Mouse (Mus musculus): ENCODE measurements around the gene Cbln1.

The Cbln1 gene

DNA sequence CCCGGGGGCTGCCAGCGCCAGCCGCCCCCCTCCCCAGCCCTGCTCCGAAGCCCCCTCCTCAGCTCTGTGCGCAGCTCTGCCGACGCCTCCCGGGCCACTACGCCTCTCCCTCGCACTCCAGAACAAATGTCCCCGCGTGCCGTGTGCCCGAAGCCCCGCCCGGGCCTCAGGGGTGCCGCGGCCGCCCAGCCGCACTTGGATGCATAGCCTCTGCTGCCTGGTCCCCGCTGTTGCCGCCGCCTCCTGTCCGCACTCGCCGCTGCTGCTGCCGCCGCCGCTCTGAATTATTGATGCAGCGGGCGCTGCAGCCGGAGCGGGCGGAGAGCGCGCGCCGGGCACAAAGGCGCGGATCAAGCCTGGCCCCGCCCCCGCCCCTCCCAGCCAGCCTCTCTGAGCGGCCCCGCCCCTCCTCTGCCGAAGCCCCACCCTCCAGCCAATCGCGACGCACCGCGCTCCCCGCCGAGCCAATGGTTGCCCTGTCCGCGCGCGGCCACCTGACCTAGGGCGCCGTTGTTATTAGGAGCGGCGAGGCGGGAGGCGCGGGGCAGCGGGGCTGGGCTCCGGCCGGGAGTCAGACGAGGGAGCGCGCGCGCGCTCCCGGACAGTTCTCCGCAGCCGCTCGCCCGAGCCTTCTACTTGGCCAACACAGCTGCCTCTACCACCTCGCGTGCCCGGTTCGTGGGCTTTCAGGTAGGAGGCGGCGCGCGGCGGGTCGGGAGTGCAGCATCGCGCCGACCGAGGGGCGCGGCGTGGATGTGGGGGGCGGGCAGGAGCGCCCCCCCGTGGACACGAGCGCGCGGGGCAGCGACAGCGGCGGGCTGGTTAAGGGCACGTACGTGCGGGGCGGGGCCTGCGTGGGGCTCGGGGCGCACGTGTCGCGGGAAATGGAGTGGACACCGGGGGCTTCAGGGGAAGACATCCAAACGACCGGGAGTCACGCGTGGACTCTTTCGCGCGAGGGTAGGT, at the start of gene Cbln1:
TSS of gene Cbln1 (minus strand) at position 339 of the 966 bp plus-strand sequence.
- peak; percentile 98 for DNase-seq

DNA sequence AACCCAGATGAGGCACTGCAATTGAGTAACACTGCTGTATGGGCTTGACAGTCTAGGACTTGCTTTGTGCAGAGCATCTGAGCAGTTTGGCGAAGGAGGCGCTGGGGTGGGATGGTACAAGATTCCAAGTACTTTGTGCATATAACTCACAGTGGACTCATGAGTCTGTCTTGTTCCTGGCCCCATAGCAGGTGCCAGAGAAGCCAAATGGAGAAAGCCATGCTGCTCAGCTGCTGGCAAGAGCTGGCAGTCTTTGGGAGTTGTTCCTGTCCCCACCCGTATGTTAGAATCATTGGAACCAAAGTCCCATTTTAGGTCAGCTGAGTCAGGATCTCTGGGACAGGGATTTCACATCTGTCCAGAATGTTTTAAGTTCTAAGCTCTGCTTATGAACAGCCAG, 44.7 kb upstream of the Cbln1 start:
- DNase-seq, result no peak

- no peak for DNase-seq
These were observed 41.4 kb upstream of the Cbln1 start for GRCm38 (mm10) chr8:87513796-87514195.

GRCm38 (mm10) chr8:87513350-87513749, 40.9 kb upstream of the Cbln1 start:
- DNase-seq, result no peak

- DNase-seq, result no peak
These were observed 40.2 kb upstream of the Cbln1 start for GRCm38 (mm10) chr8:87512636-87513035.

DNA sequence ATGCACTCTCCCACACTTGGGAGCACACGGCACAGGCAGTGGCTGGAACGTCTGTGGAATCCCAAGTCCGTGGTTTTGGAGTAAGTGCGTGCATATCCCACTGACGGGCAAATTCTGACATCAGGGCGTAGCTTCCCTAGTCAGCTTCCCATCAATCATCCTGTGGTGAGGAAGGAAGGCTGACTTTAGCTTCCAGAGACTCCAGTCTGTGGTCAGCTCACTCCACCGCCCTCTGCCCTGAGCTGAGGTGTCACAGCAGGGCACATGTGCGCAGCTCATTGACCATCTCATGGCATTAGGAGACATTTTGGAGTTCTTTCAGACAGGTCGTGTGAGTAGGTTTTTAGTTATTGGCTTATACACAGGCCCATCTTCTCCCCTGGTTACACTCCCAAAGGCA, 34.6 kb upstream of the Cbln1 start:
- DNase-seq, result no peak

DNA sequence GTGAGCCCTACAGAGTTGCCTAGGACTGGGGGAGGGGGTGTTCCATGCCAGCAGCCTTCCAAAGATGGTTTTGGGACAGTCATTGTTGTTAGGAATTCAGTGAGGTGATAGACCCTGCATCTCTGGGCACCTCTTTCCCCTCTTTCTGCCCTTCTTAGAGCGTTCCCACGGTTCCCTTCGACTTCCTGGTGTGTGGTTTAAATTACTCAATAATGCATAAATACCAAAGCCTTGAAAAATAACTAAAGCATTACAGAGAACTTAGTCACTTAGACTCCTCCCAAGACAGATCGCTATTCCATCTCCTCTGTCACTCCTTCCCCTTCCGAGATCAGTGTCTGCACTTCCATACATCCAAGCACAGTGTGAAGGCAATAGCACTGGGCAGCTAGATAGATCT, 32.0 kb upstream of the Cbln1 start:
- DNase-seq, result no peak

DNA sequence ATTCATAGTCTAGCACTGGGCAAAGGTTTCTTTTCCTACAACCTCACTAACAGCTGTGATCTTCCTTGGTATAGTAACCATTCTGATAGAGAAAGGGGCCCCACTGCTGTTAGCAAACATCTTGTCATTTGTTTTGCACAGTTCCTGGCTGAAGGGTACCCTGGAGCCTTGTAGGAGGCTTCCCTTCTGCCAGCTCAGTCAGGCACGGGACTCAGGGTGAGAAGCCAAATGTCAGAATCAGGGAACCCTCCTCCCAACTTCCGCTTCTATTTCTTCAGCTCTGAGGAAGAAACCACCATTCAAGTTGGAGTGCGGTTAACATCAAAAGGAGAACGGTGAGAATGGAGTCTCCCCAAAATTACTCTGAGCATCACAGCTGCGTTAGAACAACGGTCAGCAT, 30.3 kb upstream of the Cbln1 start:
- no peak for DNase-seq

GRCm38 (mm10) chr8:87497641-87498040, 25.2 kb upstream of the Cbln1 start:
- no peak for DNase-seq

DNA sequence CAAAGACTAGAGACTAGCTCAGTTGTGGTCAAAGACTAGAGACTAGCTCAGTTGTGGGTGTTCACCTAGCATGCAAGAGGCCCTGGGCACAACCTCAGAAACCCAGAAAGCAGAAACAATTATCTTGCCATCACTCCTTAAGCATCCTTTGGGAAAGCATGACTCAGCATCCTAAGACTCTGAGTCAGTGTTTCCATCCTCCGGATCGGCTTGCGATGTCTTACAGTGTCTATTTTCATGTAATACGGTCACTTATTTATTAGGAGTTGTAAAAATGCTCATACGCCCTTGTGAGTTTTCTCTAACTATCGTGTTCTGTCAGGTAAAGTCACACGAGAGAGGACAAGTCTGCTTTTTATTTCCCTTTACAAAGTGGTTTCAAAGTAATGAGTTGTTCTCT, 24.1 kb upstream of the Cbln1 start:
- DNase-seq, result no peak

DNA sequence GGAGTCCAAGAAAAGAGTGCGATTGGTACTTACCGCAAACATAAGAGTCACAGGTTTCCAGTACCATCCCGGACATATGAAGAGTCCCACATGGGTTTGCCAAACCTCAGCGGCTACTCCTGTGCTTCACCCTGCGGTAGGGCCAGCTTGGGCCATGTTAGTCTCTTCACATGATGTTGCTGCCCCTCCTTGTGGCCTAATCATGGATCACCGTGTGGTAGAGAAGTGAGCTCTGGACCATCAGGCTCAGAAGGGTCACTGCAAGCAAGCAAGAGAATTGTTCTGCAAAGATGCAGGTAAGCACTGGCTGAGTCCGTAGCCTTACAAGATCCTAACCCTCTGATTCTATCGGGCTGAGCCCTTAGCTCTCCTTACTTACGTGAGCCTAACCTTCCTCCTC, 22.5 kb upstream of the Cbln1 start:
- DNase-seq, result no peak

GRCm38 (mm10) chr8:87489841-87490415, 17.5 kb upstream of the Cbln1 start:
- DNase-seq, result peak; percentile 69

GRCm38 (mm10) chr8:87481396-87481795, 9.0 kb upstream of the Cbln1 start:
- DNase-seq, result no peak

DNA sequence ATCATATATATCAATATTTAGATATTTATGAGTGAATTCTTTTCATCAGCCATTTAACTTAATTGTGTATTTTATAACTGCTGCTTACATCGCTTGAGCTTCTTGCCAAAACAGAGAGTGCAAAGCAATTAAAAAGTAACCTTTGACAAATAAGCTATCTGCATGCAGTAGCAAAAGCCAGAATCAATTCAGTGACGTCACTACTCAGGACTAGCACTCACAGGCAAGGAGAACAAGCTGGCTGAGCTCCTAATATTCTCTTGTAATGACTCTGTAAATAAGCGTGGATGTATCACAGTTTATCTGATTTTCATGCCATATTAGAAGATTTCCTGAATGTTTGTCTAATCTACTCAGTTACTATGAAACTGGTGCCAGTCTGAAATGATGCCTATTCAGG, 5.8 kb upstream of the Cbln1 start:
- DNase-seq, result no peak

DNA sequence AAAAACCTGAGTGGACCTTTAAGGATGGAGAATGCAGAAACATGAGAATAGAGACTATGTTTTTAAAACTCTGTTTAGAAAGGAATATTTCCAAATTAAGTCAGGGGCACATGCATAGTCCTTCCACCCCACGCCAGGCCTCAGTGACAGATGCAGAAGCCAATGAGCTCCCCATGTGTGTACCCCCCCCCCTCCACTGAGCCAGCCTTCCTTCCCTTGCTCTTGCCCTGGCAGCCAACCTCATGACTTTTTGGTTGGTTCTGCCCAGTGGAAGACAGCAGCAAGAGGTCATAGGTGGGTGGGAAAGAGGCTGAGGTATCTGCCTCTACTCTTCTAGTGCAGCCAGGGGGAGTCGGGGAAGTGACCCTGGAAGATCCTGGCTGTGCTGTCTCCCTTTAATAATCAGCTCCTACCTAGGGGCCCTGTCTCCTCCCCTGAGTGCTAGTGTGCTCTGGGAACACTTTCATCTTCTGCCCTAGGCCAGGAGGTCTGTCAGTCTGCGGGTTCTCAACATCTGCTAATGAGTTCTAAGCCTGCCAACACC, 4.8 kb upstream of the Cbln1 start:
- DNase-seq, result no peak

DNA sequence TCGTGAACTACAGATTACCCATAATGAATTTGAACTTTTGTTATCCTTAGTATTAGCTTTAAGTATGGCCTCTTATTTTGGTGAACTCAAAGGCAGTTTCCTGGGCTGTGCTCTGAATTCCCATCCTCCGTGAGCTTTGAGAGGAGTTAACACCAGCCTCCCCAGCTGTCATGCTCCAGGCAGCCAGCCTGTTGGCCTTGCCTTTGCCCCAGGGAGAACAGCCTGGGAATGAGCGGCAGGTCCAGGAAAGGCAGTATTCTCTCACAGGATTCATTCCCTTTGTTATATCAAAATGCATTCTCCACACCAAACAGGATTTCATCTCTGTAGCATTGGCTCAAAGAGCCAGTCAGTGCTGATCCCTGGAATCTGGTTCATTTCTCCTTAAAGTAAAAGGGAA, 3.1 kb upstream of the Cbln1 start:
- DNase-seq, result peak; percentile 30

DNA sequence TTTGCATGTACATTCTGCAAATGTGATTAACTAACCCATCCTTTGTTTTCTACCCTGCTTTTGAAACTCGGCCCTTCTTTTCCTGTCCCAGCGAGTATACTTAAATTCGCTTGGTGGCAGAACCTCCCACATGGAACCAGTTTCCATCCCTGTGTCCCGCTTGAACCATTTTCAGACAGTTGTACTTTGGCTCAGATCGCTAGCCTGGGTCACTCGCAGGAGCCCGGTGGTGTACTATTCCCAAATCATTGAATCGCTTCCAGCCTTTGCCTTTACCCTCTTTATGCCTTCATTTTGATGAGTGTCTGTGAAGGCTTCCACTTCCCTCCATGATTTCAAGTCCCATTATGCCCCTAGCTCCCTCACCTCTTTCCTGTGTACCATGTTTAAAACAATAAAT, 2.0 kb upstream of the Cbln1 start:
- no peak for DNase-seq

- no peak for DNase-seq
These were observed 1.5 kb upstream of the Cbln1 start for GRCm38 (mm10) chr8:87473940-87474339.

DNA sequence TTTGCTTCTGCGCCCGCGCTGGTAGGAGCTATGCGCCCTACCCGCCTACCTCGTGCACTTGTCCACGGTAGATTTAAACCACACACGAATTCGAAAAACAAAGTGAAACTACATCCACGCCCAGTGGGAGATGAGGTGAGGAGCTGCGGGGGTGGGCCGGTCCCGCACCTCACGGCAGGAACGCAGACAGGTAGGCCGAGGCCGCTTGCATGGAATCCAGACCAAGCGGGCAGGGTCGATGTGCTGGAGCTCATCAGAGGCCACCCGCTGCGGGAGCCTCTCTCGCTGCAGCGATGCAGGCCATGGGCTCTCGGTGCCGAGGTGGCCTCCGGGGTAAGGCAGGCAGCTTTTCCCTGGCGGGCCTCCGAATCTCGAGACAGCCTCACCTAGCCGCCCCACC, 905 bp upstream of the Cbln1 start:
- peak; percentile 47 for DNase-seq

DNA sequence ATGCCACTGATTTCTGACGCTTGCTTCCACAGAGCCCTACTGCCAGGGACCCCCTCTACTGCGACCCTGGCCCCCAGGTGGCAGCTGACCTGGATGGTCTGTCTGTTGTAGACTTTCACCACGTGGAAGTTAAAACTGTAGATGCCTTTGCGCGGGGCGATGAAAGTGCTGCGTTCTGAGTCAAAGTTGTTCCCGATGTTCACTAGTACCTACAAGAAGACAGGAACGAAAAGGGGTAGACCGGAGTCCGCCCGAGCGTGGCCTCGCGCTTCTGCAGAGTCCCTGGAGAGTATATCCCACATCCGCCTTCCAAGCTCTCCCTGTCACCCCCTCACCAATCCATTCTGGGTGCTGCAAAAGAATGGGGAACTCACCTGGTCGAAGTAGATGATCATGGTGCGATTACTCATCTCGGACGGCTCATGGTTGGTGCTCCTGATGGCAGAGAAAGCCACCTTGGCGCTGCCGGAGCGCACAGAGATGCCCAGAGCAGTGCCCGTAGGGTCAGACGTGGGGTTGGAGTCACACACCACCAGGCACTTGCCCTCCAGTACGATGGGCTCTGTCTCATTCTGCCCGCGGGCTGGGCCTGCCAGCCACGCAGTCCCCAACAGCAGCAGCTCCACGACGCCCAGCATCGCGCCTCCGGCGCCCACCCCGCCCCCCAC, 672 bp downstream of the Cbln1 start:
- DNase-seq, result peak; percentile 27

DNA sequence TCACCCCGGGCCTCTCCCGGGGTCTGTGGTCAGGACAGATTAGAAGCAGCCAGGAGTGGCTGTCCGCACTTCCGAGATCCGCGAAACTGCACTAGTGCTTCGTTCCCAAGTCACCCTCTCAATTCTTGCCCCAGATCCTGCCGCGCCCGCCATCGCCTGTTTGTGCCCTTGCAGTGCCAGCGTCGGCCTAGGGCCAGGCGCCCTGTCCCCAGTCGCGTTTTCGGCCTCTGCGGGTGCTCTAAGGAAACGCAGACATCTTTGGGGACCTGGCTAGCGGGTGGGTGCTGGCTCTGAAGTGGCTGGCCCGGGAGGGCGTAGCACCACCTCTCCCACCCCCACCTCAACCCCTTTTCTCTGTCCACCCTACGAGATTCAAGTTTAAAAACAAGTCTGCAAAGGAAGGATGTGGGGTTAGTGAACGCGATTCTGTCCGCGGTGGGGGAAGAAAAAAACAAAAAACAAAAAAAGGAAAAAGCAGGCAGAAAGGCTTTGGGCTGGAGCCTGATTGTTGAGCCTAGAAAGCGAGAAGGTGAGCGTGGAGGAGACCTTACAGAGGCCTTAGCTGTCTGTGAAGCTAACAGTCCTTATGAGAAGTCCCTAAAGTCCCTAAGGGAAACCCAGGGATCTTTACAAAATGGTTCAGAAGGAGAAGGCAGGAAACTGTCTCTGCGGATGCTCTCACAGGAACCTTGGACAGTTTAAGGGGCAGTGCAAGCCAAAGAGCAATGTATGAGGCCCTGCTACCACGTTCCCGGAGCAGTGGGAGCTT, 1.4 kb downstream of the Cbln1 start:
- DNase-seq, result peak; percentile 16

- peak; percentile 50 for DNase-seq
These were observed 2.2 kb downstream of the Cbln1 start for GRCm38 (mm10) chr8:87469931-87470833.
